Mouse (Mus musculus) embryonic fibroblast, embryonic 13.5 days (primary cell): Measurements from ENCODE around the gene Mettl16.

Experiments
- CTCF ChIP-seq: IDR thresholded peaks from 2 replicates; pipeline ENCODE4 v1.5.1; 2011; ENCODE audit warnings: mild to moderate bottlenecking, control low read depth, low read length, moderate library complexity, borderline replicate concordance; ENCODE audit not compliant: insufficient read depth
- POLR2A ChIP-seq: IDR thresholded peaks from 2 replicates; pipeline ENCODE4 v1.6.1; 2011; ENCODE audit warnings: low read depth, mild to moderate bottlenecking, control low read depth, low read length, moderate library complexity

- TF ChIP-seq CTCF (no peak), POLR2A (no peak)
Observed at GRCm38 (mm10) chr11:74834650-74835277, 64.1 kb downstream of the Mettl16 start.
